Mouse (Mus musculus) myocyte (in vitro differentiated cells): Measurements from ENCODE around the gene Osbpl2. TPM values are rescaled to one million over a fixed set of nuclear protein-coding genes. Genes with fewer than 3 reads are reported as not detected.

Source experiments
- H3K27me3 ChIP-seq: one replicate; pipeline ENCODE4 v1.6.1; 2011; ENCODE audit not compliant: control insufficient read depth, insufficient read depth, insufficient read length
- H3K36me3 ChIP-seq: one replicate; pipeline ENCODE4 v1.6.1; 2011; ENCODE audit not compliant: control insufficient read depth, insufficient read depth
- H3K4me2 ChIP-seq: one replicate; pipeline ENCODE4 v1.6.1; 2011; ENCODE audit warnings: low read depth, control low read depth
- H3K4me3 ChIP-seq: one replicate; pipeline ENCODE4 v1.5.1; 2011; ENCODE audit warnings: mild to moderate bottlenecking, control low read depth, moderate library complexity
- H3K79me2 ChIP-seq: one replicate; pipeline ENCODE4 v1.6.1; 2011; ENCODE audit not compliant: control insufficient read depth, insufficient read depth
- H3ac ChIP-seq: one replicate; pipeline ENCODE4 v1.6.1; 2011; ENCODE audit not compliant: control insufficient read depth, insufficient read length
- CEBPB ChIP-seq: IDR thresholded peaks from 2 replicates; pipeline ENCODE4 v1.6.1; 2011; ENCODE audit warnings: mild to moderate bottlenecking, moderate library complexity; ENCODE audit not compliant: poor library complexity, insufficient read depth, severe bottlenecking
- E2F4 ChIP-seq: IDR thresholded peaks from one replicate; pipeline ENCODE4 v1.6.1; 2011; ENCODE audit warnings: mild to moderate bottlenecking, control low read depth, moderate library complexity; ENCODE audit not compliant: insufficient read depth
- MAX ChIP-seq: IDR thresholded peaks from one replicate; pipeline ENCODE4 v1.6.1; 2011; ENCODE audit warnings: low read depth, mild to moderate bottlenecking, control low read depth
- MYOD1 ChIP-seq, 3 experiments: IDR thresholded peaks; one replicate each; pipeline ENCODE4 v1.6.1; 2011; ENCODE audit warnings: control low read depth in 2 of 3, low read depth in 2 of 3, mild to moderate bottlenecking in 2 of 3, moderate library complexity in 1 of 3; ENCODE audit not compliant: insufficient read length in 2 of 3, control insufficient read depth in 1 of 3
- MYOG ChIP-seq, 3 experiments: IDR thresholded peaks; one replicate each; pipeline ENCODE4 v1.6.1; 2011; ENCODE audit warnings: control low read depth in 2 of 3, low read depth in 2 of 3, mild to moderate bottlenecking in 2 of 3; ENCODE audit not compliant: insufficient read length in 2 of 3, control insufficient read depth in 1 of 3, insufficient read depth in 1 of 3
- POLR2A ChIP-seq: IDR thresholded peaks from one replicate; pipeline ENCODE4 v1.6.1; 2011; ENCODE audit warnings: low read depth, mild to moderate bottlenecking, control low read depth, moderate library complexity; ENCODE audit not compliant: insufficient read length
- POLR2AphosphoS2 ChIP-seq: IDR thresholded peaks from one replicate; pipeline ENCODE4 v1.6.1; 2011; ENCODE audit warnings: low read depth, control low read depth; ENCODE audit not compliant: insufficient read length
- REST ChIP-seq: IDR thresholded peaks from one replicate; pipeline ENCODE4 v1.6.1; 2011; ENCODE audit warnings: mild to moderate bottlenecking, control low read depth, moderate library complexity; ENCODE audit not compliant: insufficient read depth, insufficient read length
- SRF ChIP-seq: IDR thresholded peaks from one replicate; pipeline ENCODE4 v1.6.1; 2011; ENCODE audit warnings: low read depth; ENCODE audit not compliant: control insufficient read depth, insufficient read length
- TCF12 ChIP-seq: IDR thresholded peaks from one replicate; pipeline ENCODE4 v1.6.1; 2011; ENCODE audit warnings: mild to moderate bottlenecking, control low read depth; ENCODE audit not compliant: poor library complexity, insufficient read depth, severe bottlenecking
- TCF3 ChIP-seq: IDR thresholded peaks from one replicate; pipeline ENCODE4 v1.6.1; 2011; ENCODE audit warnings: low read depth, control low read depth; ENCODE audit not compliant: insufficient read length
- USF1 ChIP-seq: IDR thresholded peaks from one replicate; pipeline ENCODE4 v1.6.1; 2011; ENCODE audit warnings: low read depth, mild to moderate bottlenecking, control low read depth, moderate library complexity
- polyA plus RNA-seq: library from polyadenylated mRNA; unstranded; fragments of >200 nt; fragmentation: generic; extraction: Trizol; gene quantifications from one replicate; pipeline ENCODE4 v1.2.1, GENCODE M21; 2012; ENCODE audit warnings: missing spikeins

The Osbpl2 gene
- polyA plus RNA-seq, 1 experiment: 34.8 TPM

DNA sequence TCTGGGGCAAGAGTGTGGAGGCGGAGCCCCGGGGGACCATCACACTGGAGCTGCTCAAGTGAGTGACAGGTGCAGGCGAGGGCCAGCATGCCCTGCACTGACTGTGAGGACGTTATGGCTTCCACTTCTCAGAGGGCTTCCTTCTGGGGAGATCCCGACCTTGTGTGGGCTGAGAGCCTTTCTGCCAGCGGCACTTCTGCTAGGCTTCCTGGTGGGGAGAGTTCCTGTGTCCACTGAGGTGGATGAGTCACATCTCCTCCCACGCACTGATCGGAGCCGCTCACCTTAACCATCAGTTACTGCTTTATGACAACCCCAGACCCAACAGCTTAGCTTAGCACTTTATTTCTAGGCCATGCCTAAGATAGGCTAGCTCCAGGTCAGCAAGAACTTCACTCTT, 29.4 kb downstream of the Osbpl2 start:
- H3K4me3 ChIP-seq: no peak overlapping the region
- no peaks in the 10 kb centered on the region for H3K27me3 ChIP-seq
- H3K4me2 ChIP-seq: no peak overlapping the region
- no peaks in the 10 kb centered on the region for H3K79me2 ChIP-seq
- H3K36me3 ChIP-seq: peaks cover 37% of the 10 kb centered on the region
- H3ac ChIP-seq: no peak overlapping the region
- TF ChIP-seq MYOD1 (IDR thresholded peaks at IDR 0.05; ENCODE audit: control insufficient read depth in 1 of 3, insufficient read length in 2 of 3, low read depth in 2 of 3): peak in 1 of 3 experiments; percentile 42
- TF ChIP-seq E2F4: no peak

DNA sequence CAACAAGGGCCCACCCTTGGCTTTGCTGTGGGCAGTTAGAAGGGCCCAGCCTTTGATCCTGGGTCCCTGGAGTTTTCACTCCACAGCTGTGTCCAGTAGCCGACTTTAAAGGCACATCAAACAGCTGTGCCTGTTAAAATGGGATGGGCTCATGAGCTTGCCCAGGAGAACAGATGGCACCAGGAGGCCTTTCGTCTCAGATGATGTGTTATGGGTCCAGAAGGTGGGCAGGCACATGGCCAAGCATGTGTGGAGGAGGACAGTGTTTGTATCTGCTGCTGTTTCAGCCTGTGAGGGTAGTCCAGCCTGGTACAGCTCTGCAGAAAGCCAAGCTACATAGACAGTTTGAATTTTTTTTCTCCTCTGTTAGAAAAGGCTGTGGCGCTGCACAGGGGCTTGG, 35.7 kb downstream of the Osbpl2 start:
- no peak overlapping the region for H3ac ChIP-seq
- no peaks in the 10 kb centered on the region for H3K27me3 ChIP-seq
- no peak overlapping the region for H3K4me3 ChIP-seq
- H3K4me2 ChIP-seq: no peak overlapping the region
- no peaks in the 10 kb centered on the region for H3K79me2 ChIP-seq
- no peak for TF ChIP-seq POLR2A
- peak in 2 of 3 experiments; percentile 38 to 64 for TF ChIP-seq MYOD1 (IDR thresholded peaks at IDR 0.05; ENCODE audit: control insufficient read depth in 1 of 3, insufficient read length in 2 of 3, low read depth in 2 of 3)
- TF ChIP-seq MYOG (IDR thresholded peaks at IDR 0.05; ENCODE audit: control insufficient read depth in 1 of 3, insufficient read depth in 1 of 3, insufficient read length in 2 of 3, low read depth in 2 of 3): peak in 2 of 3 experiments; percentile 43 to 59
- no peak for TF ChIP-seq SRF
- TF ChIP-seq USF1: no peak
- peaks cover 33% of the 10 kb centered on the region for H3K36me3 ChIP-seq

DNA sequence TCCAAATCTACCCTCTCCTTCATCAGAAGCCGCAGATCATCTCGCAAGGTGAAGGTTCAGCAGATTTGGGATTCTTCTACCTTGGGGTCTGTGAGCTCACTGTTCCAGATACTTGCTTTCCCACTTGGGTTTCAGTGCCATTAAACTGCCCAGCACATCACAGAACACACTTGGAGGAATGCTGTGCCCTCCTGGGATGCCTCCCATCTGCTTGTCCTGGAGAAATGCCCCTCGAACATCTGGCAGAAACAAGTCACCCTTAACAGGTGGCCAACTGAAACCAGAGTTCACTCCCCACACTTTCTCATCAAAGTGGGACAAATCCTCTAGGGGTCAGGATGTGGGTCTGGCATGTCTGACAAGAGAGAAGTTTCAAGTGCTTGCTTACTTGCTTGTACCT, 39.5 kb downstream of the Osbpl2 start:
- H3K4me3 ChIP-seq: no peak overlapping the region
- TF ChIP-seq MYOG (IDR thresholded peaks at IDR 0.05; ENCODE audit: control insufficient read depth in 1 of 3, insufficient read depth in 1 of 3, insufficient read length in 2 of 3, low read depth in 2 of 3) (no peak), USF1 (no peak), POLR2AphosphoS2 (no peak), TCF3 (no peak), MAX (no peak), SRF (no peak), POLR2A (no peak), REST (no peak), TCF12 (no peak), MYOD1 (IDR thresholded peaks at IDR 0.05; ENCODE audit: control insufficient read depth in 1 of 3, insufficient read length in 2 of 3, low read depth in 2 of 3) (no peak), CEBPB (no peak), E2F4 (no peak)
- peaks cover 15% of the 10 kb centered on the region for H3K36me3 ChIP-seq
- H3ac ChIP-seq: no peak overlapping the region
- no peaks in the 10 kb centered on the region for H3K79me2 ChIP-seq
- no peaks in the 10 kb centered on the region for H3K27me3 ChIP-seq
- no peak overlapping the region for H3K4me2 ChIP-seq

DNA sequence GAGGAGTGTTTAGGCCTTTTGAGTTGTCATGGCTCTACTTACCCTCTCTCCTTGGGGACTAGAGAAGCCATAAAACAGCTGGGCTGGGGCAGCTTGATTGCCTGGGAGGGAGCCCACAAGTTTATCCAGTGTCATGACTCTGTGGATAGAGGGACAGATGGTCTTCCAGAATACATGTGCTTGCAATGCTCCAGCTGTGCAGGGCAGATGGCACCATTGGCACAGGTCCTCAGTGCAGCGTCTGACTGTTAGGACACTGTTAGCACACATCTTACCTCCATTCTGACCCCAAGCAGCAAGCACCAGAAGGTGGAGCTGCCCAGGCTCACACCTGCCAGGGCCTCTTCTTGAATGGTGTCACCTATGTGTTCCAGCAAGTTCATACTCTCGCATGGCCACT, 46.7 kb downstream of the Osbpl2 start:
- Histone ChIP-seq H3K4me3 (no peak overlapping the region), H3ac (no peak overlapping the region), H3K79me2 (no peaks in the 10 kb centered on the region), H3K27me3 (no peaks in the 10 kb centered on the region), H3K4me2 (no peak overlapping the region), H3K36me3 (no peaks in the 10 kb centered on the region)
- no peak for TF ChIP-seq CEBPB
- TF ChIP-seq TCF3: peak; percentile 57
- peak in 2 of 3 experiments; percentile 46 to 63 for TF ChIP-seq MYOD1 (IDR thresholded peaks at IDR 0.05; ENCODE audit: control insufficient read depth in 1 of 3, insufficient read length in 2 of 3, low read depth in 2 of 3)
- peak; percentile 51 to 74 (median 54) for TF ChIP-seq MYOG (IDR thresholded peaks at IDR 0.05; ENCODE audit: control insufficient read depth in 1 of 3, insufficient read depth in 1 of 3, insufficient read length in 2 of 3, low read depth in 2 of 3)

DNA sequence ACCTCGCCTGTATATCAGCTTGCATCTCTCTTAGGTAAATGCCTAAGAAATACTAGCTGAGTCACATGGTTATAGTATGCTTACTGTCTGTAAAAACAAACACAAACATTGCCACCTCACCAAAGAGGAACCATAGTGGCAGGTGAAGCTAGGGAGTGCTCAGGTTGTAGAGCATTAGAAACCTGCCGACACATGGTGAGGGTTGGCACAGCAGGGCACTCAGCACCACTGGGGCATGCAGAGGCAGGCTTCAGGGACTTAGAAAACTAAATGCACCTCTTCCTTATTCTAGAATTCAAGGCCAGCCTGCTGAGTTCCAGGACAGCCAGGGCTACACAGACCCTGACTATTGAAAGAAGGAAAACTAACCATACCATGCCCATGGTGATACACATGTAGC, 47.8 kb downstream of the Osbpl2 start:
- Histone ChIP-seq H3ac (no peak overlapping the region), H3K4me2 (no peak overlapping the region), H3K27me3 (no peaks in the 10 kb centered on the region), H3K36me3 (no peaks in the 10 kb centered on the region), H3K4me3 (no peak overlapping the region), H3K79me2 (no peaks in the 10 kb centered on the region)
- TF ChIP-seq POLR2AphosphoS2: peak; percentile 32
- no peak for TF ChIP-seq E2F4

DNA sequence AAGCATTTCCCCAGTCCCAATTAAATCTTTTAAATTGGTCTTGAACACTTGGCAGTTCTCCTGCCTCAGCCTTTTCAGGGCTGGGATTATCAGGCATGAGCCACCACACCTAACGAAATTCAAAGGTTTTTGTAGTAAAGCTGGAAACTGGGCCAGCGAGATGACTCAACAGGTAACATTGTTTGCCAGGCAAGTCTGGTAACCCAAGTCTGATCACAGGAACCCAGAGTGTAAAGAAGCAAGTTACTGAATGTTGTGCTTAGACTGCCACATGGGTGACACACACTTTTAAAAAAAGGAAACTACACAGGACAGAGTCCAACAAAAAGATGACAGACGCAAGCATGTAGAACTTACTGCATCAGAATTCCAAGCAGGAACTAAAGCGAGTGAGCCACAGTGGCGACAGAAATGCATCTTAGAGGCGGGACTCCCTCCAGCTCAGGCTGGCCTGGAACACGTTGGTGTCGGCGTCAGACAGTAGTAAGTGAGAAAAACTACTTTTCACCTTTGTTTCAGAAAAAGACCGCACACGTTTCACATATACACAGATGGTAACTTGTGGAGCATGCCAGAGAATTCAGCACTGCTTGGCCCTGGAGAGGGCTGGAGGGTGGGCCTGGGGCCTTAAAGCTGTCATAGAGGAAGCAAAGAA, 51.2 kb downstream of the Osbpl2 start:
- peak overlapping the region; percentile 52 for H3K4me3 ChIP-seq
- TF ChIP-seq POLR2A: no peak
- TF ChIP-seq TCF12: no peak
- no peak for TF ChIP-seq SRF
- no peak for TF ChIP-seq MYOD1 (IDR thresholded peaks at IDR 0.05; ENCODE audit: control insufficient read depth in 1 of 3, insufficient read length in 2 of 3, low read depth in 2 of 3)
- TF ChIP-seq USF1: no peak
- TF ChIP-seq TCF3: no peak
- no peak for TF ChIP-seq REST
- TF ChIP-seq MYOG (IDR thresholded peaks at IDR 0.05; ENCODE audit: control insufficient read depth in 1 of 3, insufficient read depth in 1 of 3, insufficient read length in 2 of 3, low read depth in 2 of 3): no peak
- no peak for TF ChIP-seq POLR2AphosphoS2
- no peak for TF ChIP-seq E2F4
- H3ac ChIP-seq: no peak overlapping the region
- H3K36me3 ChIP-seq: no peaks in the 10 kb centered on the region
- H3K4me2 ChIP-seq: peak overlapping the region; percentile 86
- H3K79me2 ChIP-seq: peaks cover 27% of the 10 kb centered on the region
- no peaks in the 10 kb centered on the region for H3K27me3 ChIP-seq
